Mouse (Mus musculus): ENCODE measurements at regions not wholly inside any gene's neighbourhood (a gene's known extent, or its start where the extent isn't known, plus 50 kb on each side); places are given as distances from the start of the nearest gene placed in this dataset.

- no peaks in the 10 kb centered on the region for H3K27me3 ChIP-seq (ENCODE audit: insufficient read depth, low read length)
- WGBS = 59% methylated on average over 5 of the region's 5 CpGs
- H3K9ac ChIP-seq = no peak overlapping the region
Observed at GRCm38 (mm10) chr3:78412669-78413419, 873.5 kb downstream of the Rapgef2 start.

DNA sequence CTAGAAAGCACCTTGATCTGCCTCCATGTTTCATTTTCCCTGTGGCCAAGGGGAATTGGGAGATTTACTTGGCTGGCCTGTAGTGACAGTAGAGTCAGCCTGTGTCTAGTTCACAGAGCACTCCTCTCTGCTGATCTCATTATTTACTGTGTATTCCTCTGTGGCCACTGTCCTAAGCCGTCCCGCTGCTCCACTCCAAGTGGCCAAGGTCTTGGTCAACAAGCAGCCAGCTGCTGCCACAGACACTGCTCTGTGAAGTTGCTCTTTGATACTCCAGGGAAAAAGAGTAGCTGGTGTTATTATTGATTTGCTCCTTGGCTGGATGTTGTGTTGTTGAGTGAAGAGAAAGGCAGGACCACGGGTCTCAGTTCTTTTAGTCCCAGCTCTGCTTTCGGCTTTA lies 874.9 kb downstream of the Rapgef2 start:
- DNase-seq (no peak), ATAC-seq (no peak)
- no peak overlapping the region for H3K4me2 ChIP-seq (ENCODE audit: low read depth)
- 89% methylated on average over 4 of the region's 4 CpGs for WGBS
- H3K27ac ChIP-seq (ENCODE audit: low read depth, low read length) = no peak overlapping the region
- no peaks in the 10 kb centered on the region for H3K27me3 ChIP-seq (ENCODE audit: insufficient read depth, low read length)
- no peak overlapping the region for H3K9ac ChIP-seq
- TF ChIP-seq CTCF (IDR thresholded peaks at IDR 0.05; ENCODE audit: low read depth) = no peak
- no peaks in the 10 kb centered on the region for H3K4me1 ChIP-seq (ENCODE audit: insufficient read depth)
- H3K4me3 ChIP-seq (ENCODE audit: low read depth, low read length) = no peak overlapping the region
- H3K9me3 ChIP-seq (ENCODE audit: low read length) = no peaks in the 10 kb centered on the region
- H3K36me3 ChIP-seq (ENCODE audit: insufficient read depth) = no peaks in the 10 kb centered on the region

More at GRCm38 (mm10) chr3:78412669-78413419, 873.5 kb downstream of the Rapgef2 start:
- no peak for ATAC-seq
- Histone ChIP-seq H3K9me3 (ENCODE audit: low read length) (no peaks in the 10 kb centered on the region), H3K4me2 (ENCODE audit: low read depth) (no peak overlapping the region), H3K36me3 (ENCODE audit: insufficient read depth) (no peaks in the 10 kb centered on the region), H3K27ac (ENCODE audit: low read depth, low read length) (no peak overlapping the region), H3K4me3 (ENCODE audit: low read depth, low read length) (no peak overlapping the region), H3K4me1 (ENCODE audit: insufficient read depth) (no peaks in the 10 kb centered on the region)
- DNase-seq = no peak
- no peak for TF ChIP-seq CTCF (IDR thresholded peaks at IDR 0.05; ENCODE audit: low read depth)

- no peak overlapping the region for H3K4me2 ChIP-seq (ENCODE audit: low read depth)
- no peak for TF ChIP-seq CTCF (IDR thresholded peaks at IDR 0.05; ENCODE audit: low read depth)
- H3K27me3 ChIP-seq (ENCODE audit: insufficient read depth, low read length) = no peaks in the 10 kb centered on the region
- ATAC-seq (no peak), DNase-seq (no peak)
- H3K27ac ChIP-seq (ENCODE audit: low read depth, low read length) = no peak overlapping the region
- H3K4me1 ChIP-seq (ENCODE audit: insufficient read depth) = no peaks in the 10 kb centered on the region
- WGBS = 79% methylated on average over 3 of the region's 3 CpGs
- no peak overlapping the region for H3K9ac ChIP-seq
- H3K36me3 ChIP-seq (ENCODE audit: insufficient read depth) = no peaks in the 10 kb centered on the region
- no peak overlapping the region for H3K4me3 ChIP-seq (ENCODE audit: low read depth, low read length)
- H3K9me3 ChIP-seq (ENCODE audit: low read length) = no peaks in the 10 kb centered on the region
Observed at GRCm38 (mm10) chr3:78409237-78409636, 877.1 kb downstream of the Rapgef2 start.

DNA sequence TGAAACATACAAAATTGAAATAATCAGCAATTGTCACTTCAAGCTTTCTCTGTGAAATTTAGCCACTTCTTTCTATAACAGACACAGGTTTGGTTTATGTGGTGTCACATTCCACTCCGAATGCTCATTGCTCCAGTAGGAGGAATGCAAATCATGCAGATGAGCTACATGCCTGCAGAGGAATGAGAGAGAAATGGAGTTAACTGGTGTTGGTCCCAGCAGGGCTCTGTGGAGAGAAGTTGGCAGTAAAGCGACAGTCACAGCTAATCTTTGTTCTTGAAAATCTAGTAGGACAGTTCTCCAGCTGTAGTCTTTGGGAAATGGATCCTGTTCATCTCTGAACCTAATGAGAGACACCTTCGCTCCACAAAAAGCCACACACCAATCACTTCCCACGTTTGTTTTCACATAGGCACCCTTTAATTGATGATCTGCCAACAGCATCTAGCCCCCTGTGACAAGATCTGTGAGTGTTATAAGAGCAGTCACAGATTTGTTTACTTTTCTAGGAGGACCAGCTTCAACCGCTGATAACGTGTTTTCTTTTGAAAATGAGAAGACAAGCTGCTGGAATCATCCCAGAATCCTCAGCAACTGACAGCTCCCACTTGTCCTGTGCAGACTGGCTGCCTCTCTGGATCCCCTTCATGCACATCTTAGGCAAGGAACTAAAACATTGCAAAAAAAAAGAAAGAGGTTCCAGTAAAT lies 880.4 kb downstream of the Rapgef2 start:
- Histone ChIP-seq H3K27me3 (ENCODE audit: insufficient read depth, low read length) (no peaks in the 10 kb centered on the region), H3K36me3 (ENCODE audit: insufficient read depth) (no peaks in the 10 kb centered on the region), H3K9ac (no peak overlapping the region), H3K4me3 (ENCODE audit: low read depth, low read length) (no peak overlapping the region), H3K27ac (ENCODE audit: low read depth, low read length) (no peak overlapping the region), H3K9me3 (ENCODE audit: low read length) (no peaks in the 10 kb centered on the region), H3K4me2 (ENCODE audit: low read depth) (no peak overlapping the region), H3K4me1 (ENCODE audit: insufficient read depth) (no peaks in the 10 kb centered on the region)
- WGBS = 40% methylated on average over 6 of the region's 6 CpGs
- DNase-seq (peak; percentile 20), ATAC-seq (peak; percentile 54)
- no peak for TF ChIP-seq CTCF (IDR thresholded peaks at IDR 0.05; ENCODE audit: low read depth)

DNA sequence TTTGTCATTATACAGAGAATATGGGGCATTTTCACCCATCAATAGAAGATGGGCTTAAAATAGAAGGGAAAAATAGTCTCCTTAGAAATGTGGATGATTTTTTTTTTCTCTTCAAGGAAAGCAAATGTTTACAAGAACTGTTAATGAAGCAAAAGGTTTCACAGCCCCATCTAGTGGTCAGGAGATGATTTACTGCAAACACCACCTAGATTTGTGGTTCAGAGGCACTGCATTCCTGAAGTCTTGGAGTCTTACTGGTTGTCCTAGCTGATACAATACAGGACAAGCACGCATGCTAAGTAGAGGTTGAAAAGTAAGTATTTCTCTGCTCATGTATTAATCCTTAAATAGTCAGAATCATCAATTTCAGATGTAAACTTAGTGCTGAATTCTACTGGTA lies 927.9 kb downstream of the Rapgef2 start:
- H3K9ac ChIP-seq = no peak overlapping the region
- DNase-seq = peak; percentile 86
- H3K4me3 ChIP-seq (ENCODE audit: low read depth, low read length) = no peak overlapping the region
- H3K27me3 ChIP-seq (ENCODE audit: insufficient read depth, low read length) = no peaks in the 10 kb centered on the region
- H3K4me1 ChIP-seq (ENCODE audit: insufficient read depth) = no peaks in the 10 kb centered on the region
- 55% methylated on average over 1 of the region's 1 CpGs for WGBS
- no peaks in the 10 kb centered on the region for H3K9me3 ChIP-seq (ENCODE audit: low read length)
- ATAC-seq = peak; percentile 64
- peak; percentile 85 for TF ChIP-seq CTCF (IDR thresholded peaks at IDR 0.05; ENCODE audit: low read depth)
- H3K27ac ChIP-seq (ENCODE audit: low read depth, low read length) = no peak overlapping the region
- no peaks in the 10 kb centered on the region for H3K36me3 ChIP-seq (ENCODE audit: insufficient read depth)
- H3K4me2 ChIP-seq (ENCODE audit: low read depth) = no peak overlapping the region

GRCm38 (mm10) chr3:78339891-78340290 lies 946.4 kb downstream of the Rapgef2 start:
- H3K9ac ChIP-seq = no peak overlapping the region
- DNase-seq (no peak), ATAC-seq (no peak)
- H3K4me3 ChIP-seq (ENCODE audit: low read depth, low read length) = no peak overlapping the region
- no peaks in the 10 kb centered on the region for H3K4me1 ChIP-seq (ENCODE audit: insufficient read depth)
- no peak overlapping the region for H3K27ac ChIP-seq (ENCODE audit: low read depth, low read length)
- no peak overlapping the region for H3K4me2 ChIP-seq (ENCODE audit: low read depth)
- WGBS = 97% methylated on average over 1 of the region's 1 CpGs
- no peaks in the 10 kb centered on the region for H3K36me3 ChIP-seq (ENCODE audit: insufficient read depth)
- H3K27me3 ChIP-seq (ENCODE audit: insufficient read depth, low read length) = no peaks in the 10 kb centered on the region
- no peaks in the 10 kb centered on the region for H3K9me3 ChIP-seq (ENCODE audit: low read length)
- TF ChIP-seq CTCF (IDR thresholded peaks at IDR 0.05; ENCODE audit: low read depth) = no peak
